Mouse (Mus musculus) limb, embryonic 15.5 days (tissue): ENCODE results near the gene Dbnl. TPM values are rescaled to one million over a fixed set of nuclear protein-coding genes. Genes with fewer than 3 reads are reported as not detected.

ENCODE experiments used
- ATAC-seq: fragments of 200-750 bp; cut with Nextera tagmentation; 2 replicates; pipeline ENCODE4 v1.8.0; 2017; ENCODE audit warnings: low read depth, moderate TSS enrichment; ENCODE audit not compliant: insufficient number of reproducible peaks, low FRiP score, low TSS enrichment
- H3K27ac ChIP-seq: fragments of 300-500 bp; sonication (generic); 2 replicates; pipeline ENCODE4 v1.5.1; 2015; ENCODE audit warnings: moderate library complexity, mild to moderate bottlenecking, inconsistent platforms
- H3K27me3 ChIP-seq: fragments of 300-500 bp; sonication (generic); 2 replicates; pipeline ENCODE4 v1.6.1; 2015; ENCODE audit warnings: inconsistent platforms
- H3K36me3 ChIP-seq: fragments of 300-500 bp; sonication (generic); 2 replicates; pipeline ENCODE4 v1.6.1; 2015; ENCODE audit warnings: inconsistent platforms
- H3K4me1 ChIP-seq: fragments of 300-500 bp; sonication (generic); 2 replicates; pipeline ENCODE4 v1.6.1; 2015; ENCODE audit warnings: inconsistent platforms
- H3K4me2 ChIP-seq: fragments of 300-500 bp; sonication (generic); 2 replicates; pipeline ENCODE4 v1.6.1; 2015; ENCODE audit warnings: mild to moderate bottlenecking, inconsistent platforms
- H3K4me3 ChIP-seq: fragments of 300-500 bp; sonication (generic); 2 replicates; pipeline ENCODE4 v1.5.1; 2015; ENCODE audit warnings: mild to moderate bottlenecking, inconsistent platforms
- H3K9ac ChIP-seq: fragments of 300-500 bp; sonication (generic); 2 replicates; pipeline ENCODE4 v1.6.1; 2015; ENCODE audit warnings: inconsistent platforms
- H3K9me3 ChIP-seq: fragments of 300-500 bp; sonication (generic); 2 replicates; pipeline ENCODE4 v1.6.1; 2016; ENCODE audit warnings: inconsistent platforms
- WGBS: fragments of 180-500 bp; shearing (Covaris S2); methylation state at CpG from one replicate; pipeline ENCODE4 v1.1.7; 2015; 5-methylcytosine and 5-hydroxymethylcytosine counted together
- polyA plus RNA-seq: library from polyadenylated mRNA; unstranded; fragments of >200 nt; fragmentation: Nextera tagmentation; extraction: Ambion mirVana; gene quantifications from 2 replicates; pipeline ENCODE4 v1.2.1, GENCODE M21; 2015

Gene Dbnl
- polyA plus RNA-seq, result 143 and 152 TPM in 2 replicates

GRCm38 (mm10) chr11:5788056-5789014, at the start of gene Dbnl:
Gene Dbnl, plus strand, starts transcription at chr11:5788488.
- H3K4me2 ChIP-seq, result peak within 1 kb of the TSS; percentile 76
- ATAC-seq, result peak; percentile 93
- H3K27me3 ChIP-seq, result no peaks in the 10 kb centered on the region
- no peaks in the 10 kb centered on the region for H3K9me3 ChIP-seq
- H3K9ac ChIP-seq, result peak within 1 kb of the TSS; percentile 75
- under 1% methylated on average over 74 of the region's 74 CpGs for WGBS
- peaks cover 23% of the 10 kb centered on the region for H3K36me3 ChIP-seq
- H3K27ac ChIP-seq, result peak within 1 kb of the TSS; percentile 93
- peak within 1 kb of the TSS; percentile 86 for H3K4me3 ChIP-seq
- peaks cover 26% of the 10 kb centered on the region for H3K4me1 ChIP-seq

DNA sequence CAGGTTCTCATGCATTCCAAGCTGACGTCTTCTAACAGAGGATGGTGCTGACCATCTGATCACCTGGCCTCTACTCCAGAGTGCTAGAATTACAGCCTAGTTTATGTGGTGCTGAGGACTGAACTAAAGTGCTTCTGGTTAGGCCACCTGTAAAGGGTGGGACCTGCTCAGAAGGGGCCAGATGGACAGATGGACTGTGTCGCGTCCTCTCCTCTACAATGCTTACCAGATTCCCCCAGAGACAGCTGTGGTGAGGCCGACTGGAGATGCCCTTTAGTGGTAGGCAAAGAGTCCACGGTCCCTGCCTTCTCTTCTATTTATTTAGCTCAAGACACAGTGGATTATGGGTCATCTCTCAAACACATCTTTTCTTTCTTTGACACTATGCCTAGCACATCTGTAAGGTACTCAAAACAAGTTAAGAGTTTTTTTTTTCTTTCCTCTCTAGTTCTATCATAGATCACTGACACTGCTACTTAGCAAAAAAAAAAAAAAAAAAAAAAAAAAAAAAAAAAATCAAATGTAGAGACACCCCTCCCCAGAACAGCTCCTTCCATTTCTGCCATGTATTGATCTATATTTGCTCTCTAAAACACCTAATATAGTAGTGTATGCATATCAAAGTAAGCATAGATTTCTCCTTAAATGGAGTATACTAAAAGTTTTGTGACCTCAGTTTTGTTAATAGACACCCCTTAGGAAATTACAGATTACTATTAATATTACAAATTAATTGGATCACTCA, 49.2 kb upstream of the Dbnl start:
- 75% methylated on average over 5 of the region's 5 CpGs for WGBS
- H3K9ac ChIP-seq, result no peak overlapping the region
- no peak for ATAC-seq

DNA sequence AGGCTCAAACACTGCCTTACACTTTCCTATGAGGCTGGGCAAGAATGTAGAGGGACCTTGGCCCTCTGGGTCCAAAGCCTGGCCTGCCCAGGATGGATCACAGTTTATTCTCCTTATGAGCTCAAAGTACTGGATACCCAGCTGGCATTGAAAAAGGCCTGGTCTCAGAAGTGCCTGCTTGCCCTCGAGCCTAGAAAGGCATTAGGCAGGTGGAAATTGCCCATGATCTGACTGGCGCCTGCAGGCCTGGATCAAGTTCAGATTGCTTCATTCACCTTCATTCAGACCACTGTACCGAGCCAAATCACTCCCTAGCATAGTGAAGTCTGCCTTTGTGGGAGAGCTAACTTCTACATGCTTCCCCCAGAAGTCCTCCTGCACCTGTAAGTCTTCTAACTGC, 48.4 kb upstream of the Dbnl start:
- no peaks in the 10 kb centered on the region for H3K27me3 ChIP-seq
- H3K4me2 ChIP-seq, result peak overlapping the region; percentile 53; the same call in 1 of the 2 replicates
- no peak overlapping the region for H3K9ac ChIP-seq
- H3K9me3 ChIP-seq, result no peaks in the 10 kb centered on the region
- peak overlapping the region; percentile 92 for H3K4me3 ChIP-seq
- H3K36me3 ChIP-seq, result no peaks in the 10 kb centered on the region
- peaks cover 14% of the 10 kb centered on the region for H3K4me1 ChIP-seq
- 57% methylated on average over 3 of the region's 3 CpGs for WGBS
- ATAC-seq, result no peak
- no peak overlapping the region for H3K27ac ChIP-seq

More for the DNA sequence above, 49.2 kb upstream of the Dbnl start:
- H3K9me3 ChIP-seq, result no peaks in the 10 kb centered on the region
- peaks cover 19% of the 10 kb centered on the region for H3K4me1 ChIP-seq
- no peak overlapping the region for H3K4me3 ChIP-seq
- no peaks in the 10 kb centered on the region for H3K27me3 ChIP-seq
- H3K36me3 ChIP-seq, result no peaks in the 10 kb centered on the region
- no peak overlapping the region for H3K27ac ChIP-seq
- no peak overlapping the region for H3K4me2 ChIP-seq

DNA sequence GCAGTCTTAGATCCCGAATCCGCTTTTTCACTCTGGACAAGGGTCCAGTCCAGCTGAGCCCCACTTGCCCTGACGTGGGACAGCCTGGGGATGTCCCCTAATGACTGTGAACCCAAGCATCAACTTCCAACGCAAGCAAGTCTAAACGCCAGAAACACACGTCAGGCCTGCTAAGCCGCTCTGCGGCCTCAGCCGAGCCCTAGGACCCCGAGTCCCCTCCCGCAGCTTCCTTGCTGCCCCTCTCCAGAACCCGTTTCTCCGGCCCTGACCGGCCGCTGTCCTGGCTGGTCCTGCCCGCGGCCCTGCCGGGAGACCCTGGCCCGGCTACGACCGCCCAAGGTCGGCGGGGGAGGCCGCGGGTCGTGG, 47.7 kb upstream of the Dbnl start:
- Histone ChIP-seq H3K4me2 (peak overlapping the region; percentile 53), H3K4me1 (peaks cover 13% of the 10 kb centered on the region), H3K36me3 (no peaks in the 10 kb centered on the region), H3K27ac (peak overlapping the region; percentile 91), H3K9ac (peak overlapping the region; percentile 96), H3K9me3 (no peaks in the 10 kb centered on the region), H3K27me3 (no peaks in the 10 kb centered on the region), H3K4me3 (peak overlapping the region; percentile 92)
- 1% methylated on average over 26 of the region's 26 CpGs for WGBS
- peak; percentile 45; the same call in 1 of the 2 replicates for ATAC-seq

DNA sequence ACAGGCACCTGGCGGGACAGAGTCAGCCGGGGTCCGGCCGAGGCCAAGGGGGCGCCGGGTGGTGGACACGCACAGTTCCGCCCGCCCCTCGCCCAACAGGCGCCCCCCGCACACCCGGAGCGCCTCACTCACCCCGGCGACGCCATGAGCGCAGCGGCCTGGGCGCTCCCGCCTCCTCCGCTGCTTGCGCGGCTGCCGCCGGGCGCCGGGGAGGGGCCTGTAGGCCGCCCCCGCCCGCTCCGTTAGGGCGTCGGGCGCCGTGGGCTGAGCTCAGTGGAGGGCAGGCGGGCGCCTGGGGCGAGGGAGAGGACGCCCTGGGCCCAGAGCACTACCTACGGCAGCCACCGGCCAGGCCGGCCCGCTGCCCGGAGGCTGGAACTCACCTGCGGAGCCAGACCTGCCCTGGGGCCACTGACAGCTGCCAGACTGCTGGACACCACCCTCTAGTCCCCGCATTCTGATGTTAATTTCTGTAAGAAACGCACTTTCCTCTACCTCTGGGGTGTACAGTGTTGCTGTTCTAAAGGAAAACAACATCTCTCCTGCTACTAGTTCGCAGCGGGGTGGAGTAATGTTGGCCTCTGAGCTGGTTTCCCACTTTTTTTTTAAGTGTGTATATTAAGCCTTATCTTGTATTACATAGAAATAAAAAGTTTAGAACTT, 47.2 kb upstream of the Dbnl start:
- no peaks in the 10 kb centered on the region for H3K27me3 ChIP-seq
- under 1% methylated on average over 45 of the region's 50 CpGs for WGBS
- no peaks in the 10 kb centered on the region for H3K9me3 ChIP-seq
- H3K36me3 ChIP-seq, result no peaks in the 10 kb centered on the region
- ATAC-seq, result peak; percentile 93
- H3K4me3 ChIP-seq, result peak overlapping the region; percentile 92
- peak overlapping the region; percentile 53 for H3K4me2 ChIP-seq
- H3K4me1 ChIP-seq, result peaks cover 13% of the 10 kb centered on the region
- H3K9ac ChIP-seq, result peak overlapping the region; percentile 96
- H3K27ac ChIP-seq, result peak overlapping the region; percentile 91

DNA sequence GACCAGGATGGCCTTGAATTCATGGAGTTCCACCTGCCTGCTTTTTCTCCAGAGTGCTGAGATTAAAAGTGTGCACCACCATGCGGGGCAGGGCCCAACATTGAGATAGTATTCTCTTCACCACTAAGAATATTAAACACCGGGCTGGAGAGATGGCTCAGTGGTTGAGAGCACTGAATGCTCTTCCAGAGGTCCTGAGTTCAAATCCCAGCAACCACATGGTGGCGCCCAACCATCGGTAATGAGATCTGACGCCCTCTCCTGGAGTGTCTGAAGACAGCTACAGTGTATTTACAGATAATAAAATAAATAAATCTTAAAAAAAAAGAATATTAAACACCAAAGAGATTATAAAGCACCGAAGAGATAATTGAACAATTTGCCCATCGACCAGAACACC, 46.2 kb upstream of the Dbnl start:
- no peak for ATAC-seq
- Histone ChIP-seq H3K4me1 (peaks cover 13% of the 10 kb centered on the region), H3K36me3 (no peaks in the 10 kb centered on the region), H3K27me3 (no peaks in the 10 kb centered on the region), H3K9ac (no peak overlapping the region), H3K4me2 (no peak overlapping the region), H3K9me3 (no peaks in the 10 kb centered on the region), H3K27ac (no peak overlapping the region), H3K4me3 (no peak overlapping the region)
- WGBS, result 78% methylated on average over 7 of the region's 7 CpGs

GRCm38 (mm10) chr11:5744951-5745350, 43.3 kb upstream of the Dbnl start:
- Histone ChIP-seq H3K9me3 (no peaks in the 10 kb centered on the region), H3K9ac (no peak overlapping the region), H3K4me3 (no peak overlapping the region), H3K4me2 (no peak overlapping the region), H3K27me3 (no peaks in the 10 kb centered on the region), H3K36me3 (no peaks in the 10 kb centered on the region), H3K4me1 (peaks cover 5% of the 10 kb centered on the region), H3K27ac (no peak overlapping the region)
- ATAC-seq, result no peak
- WGBS, result 77% methylated on average over 2 of the region's 2 CpGs

DNA sequence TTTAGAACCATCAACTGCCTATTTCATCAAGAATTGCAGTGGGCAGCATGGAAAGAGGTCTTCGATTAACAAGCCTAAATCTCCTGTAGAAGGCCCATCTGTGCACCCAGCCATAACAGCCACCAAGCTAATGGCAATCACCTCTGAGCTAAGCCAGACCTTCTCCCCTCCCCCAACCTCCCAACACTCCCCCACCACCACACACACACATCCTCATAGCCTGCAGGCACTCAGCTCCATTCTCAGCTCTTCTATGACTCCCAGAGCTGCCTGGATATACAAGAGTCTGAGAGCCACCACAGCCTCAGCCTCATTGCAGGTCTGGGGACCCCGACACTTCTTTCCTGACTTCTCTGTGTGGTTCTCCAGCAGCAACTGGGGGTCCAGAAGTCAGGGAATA, 34.5 kb upstream of the Dbnl start:
- Histone ChIP-seq H3K4me2 (no peak overlapping the region), H3K9ac (no peak overlapping the region), H3K4me1 (no peaks in the 10 kb centered on the region), H3K9me3 (no peaks in the 10 kb centered on the region), H3K27ac (no peak overlapping the region), H3K36me3 (peaks cover 19% of the 10 kb centered on the region), H3K27me3 (no peaks in the 10 kb centered on the region), H3K4me3 (no peak overlapping the region)
- WGBS, result 77% methylated on average over 2 of the region's 2 CpGs
- no peak for ATAC-seq

GRCm38 (mm10) chr11:5761820-5762632, 26.3 kb upstream of the Dbnl start, which contains the start of gene Urgcp:
Gene Urgcp, minus strand, starts transcription at chr11:5762376.
- peak within 1 kb of the TSS; percentile 78 for H3K9ac ChIP-seq
- H3K4me2 ChIP-seq, result peak within 1 kb of the TSS; percentile 59
- H3K4me3 ChIP-seq, result peak within 1 kb of the TSS; percentile 77
- peak within 1 kb of the TSS; percentile 98 for H3K27ac ChIP-seq
- peaks cover 12% of the 10 kb centered on the region; the same call in 1 of the 2 replicates for H3K36me3 ChIP-seq
- H3K27me3 ChIP-seq, result no peaks in the 10 kb centered on the region
- H3K4me1 ChIP-seq, result peaks cover 6% of the 10 kb centered on the region; the same call in 1 of the 2 replicates
- ATAC-seq, result peak; percentile 98
- WGBS, result under 1% methylated on average over 68 of the region's 68 CpGs
- no peaks in the 10 kb centered on the region for H3K9me3 ChIP-seq

DNA sequence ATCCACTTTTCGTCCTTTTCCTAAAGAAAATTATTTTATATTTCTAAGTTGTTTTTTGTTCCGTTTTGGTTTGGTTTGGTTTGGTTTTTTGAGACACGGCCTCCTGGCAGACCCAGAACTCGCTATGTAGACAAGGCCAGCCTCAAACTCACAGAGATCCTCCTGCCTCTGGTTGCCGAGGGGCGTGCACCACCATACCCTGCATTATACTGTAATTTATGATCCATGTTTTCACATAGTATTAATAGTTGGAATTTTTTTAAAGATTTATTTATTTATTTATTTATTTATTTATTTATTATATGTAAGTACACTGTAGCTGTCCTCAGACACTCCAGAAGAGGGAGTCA, 25.7 kb upstream of the Dbnl start:
- Histone ChIP-seq H3K9me3 (no peaks in the 10 kb centered on the region), H3K36me3 (peaks cover 7% of the 10 kb centered on the region; the same call in 1 of the 2 replicates), H3K27me3 (no peaks in the 10 kb centered on the region), H3K9ac (no peak overlapping the region), H3K4me1 (peaks cover 6% of the 10 kb centered on the region; the same call in 1 of the 2 replicates), H3K27ac (peak overlapping the region; percentile 98), H3K4me3 (peak overlapping the region; percentile 77), H3K4me2 (peak overlapping the region; percentile 59)
- WGBS, result 13% methylated on average over 6 of the region's 6 CpGs
- ATAC-seq, result no peak

GRCm38 (mm10) chr11:5766019-5766418, 22.3 kb upstream of the Dbnl start:
- Histone ChIP-seq H3K4me1 (0 out of 2 replicates have a peak, but pooled peaks cover 2% of the 10 kb centered on the region), H3K27ac (no peak overlapping the region), H3K4me3 (no peak overlapping the region), H3K36me3 (peaks cover 25% of the 10 kb centered on the region), H3K4me2 (no peak overlapping the region), H3K9me3 (no peaks in the 10 kb centered on the region), H3K9ac (no peak overlapping the region), H3K27me3 (no peaks in the 10 kb centered on the region)
- no peak for ATAC-seq
- 82% methylated on average over 6 of the region's 6 CpGs for WGBS
